Mouse (Mus musculus): ENCODE results near the gene 1700123K08Rik. TPM values are rescaled to one million over a fixed set of nuclear protein-coding genes. Genes with fewer than 3 reads are reported as not detected.

1700123K08Rik gene
- polyA plus RNA-seq (2015; fragmentation: Nextera tagmentation; extraction: Ambion mirVana), result not detected in 2 replicates

GRCm38 (mm10) chr5:138564612-138565011 lies at the start of gene 1700123K08Rik:
Gene 1700123K08Rik (minus strand): TSS chr5:138564712.

Other genes starting within 250 kb of the 1700123K08Rik start
- 0.52 and 1.0 TPM in 2 replicates for gene Pvrig, start 222.8 kb downstream of the 1700123K08Rik start, polyA plus RNA-seq (2015; fragmentation: Nextera tagmentation; extraction: Ambion mirVana)
- 10.5 and 12.1 TPM in 2 replicates for gene Zfp157, start 123.2 kb downstream of the 1700123K08Rik start, polyA plus RNA-seq (2015; fragmentation: Nextera tagmentation; extraction: Ambion mirVana)
- gene Zfp68, start 55.0 kb upstream of the 1700123K08Rik start, polyA plus RNA-seq (2015; fragmentation: Nextera tagmentation; extraction: Ambion mirVana), result 21.9 and 28.9 TPM in 2 replicates
- 5.0 and 5.4 TPM in 2 replicates for gene A430033K04Rik, start 58.1 kb upstream of the 1700123K08Rik start, polyA plus RNA-seq (2015; fragmentation: Nextera tagmentation; extraction: Ambion mirVana)
- gene Fam20c, start 189.8 kb upstream of the 1700123K08Rik start, polyA plus RNA-seq (2015; fragmentation: Nextera tagmentation; extraction: Ambion mirVana), result 0.97 and 1.1 TPM in 2 replicates